Mouse (Mus musculus) brain, adult 2 months (tissue): ENCODE results near the gene Snap23.
"Not testable (repeated sequence)": the region's sequence is repeated elsewhere in the genome, so short reads cannot be mapped to it uniquely, and the experiment has no call there.

Experiments
- DNase-seq: peaks from one replicate; pipeline ENCODE4 v3.0.0; 2011; ENCODE audit warnings: low read depth, low spot score

Snap23 gene

DNA sequence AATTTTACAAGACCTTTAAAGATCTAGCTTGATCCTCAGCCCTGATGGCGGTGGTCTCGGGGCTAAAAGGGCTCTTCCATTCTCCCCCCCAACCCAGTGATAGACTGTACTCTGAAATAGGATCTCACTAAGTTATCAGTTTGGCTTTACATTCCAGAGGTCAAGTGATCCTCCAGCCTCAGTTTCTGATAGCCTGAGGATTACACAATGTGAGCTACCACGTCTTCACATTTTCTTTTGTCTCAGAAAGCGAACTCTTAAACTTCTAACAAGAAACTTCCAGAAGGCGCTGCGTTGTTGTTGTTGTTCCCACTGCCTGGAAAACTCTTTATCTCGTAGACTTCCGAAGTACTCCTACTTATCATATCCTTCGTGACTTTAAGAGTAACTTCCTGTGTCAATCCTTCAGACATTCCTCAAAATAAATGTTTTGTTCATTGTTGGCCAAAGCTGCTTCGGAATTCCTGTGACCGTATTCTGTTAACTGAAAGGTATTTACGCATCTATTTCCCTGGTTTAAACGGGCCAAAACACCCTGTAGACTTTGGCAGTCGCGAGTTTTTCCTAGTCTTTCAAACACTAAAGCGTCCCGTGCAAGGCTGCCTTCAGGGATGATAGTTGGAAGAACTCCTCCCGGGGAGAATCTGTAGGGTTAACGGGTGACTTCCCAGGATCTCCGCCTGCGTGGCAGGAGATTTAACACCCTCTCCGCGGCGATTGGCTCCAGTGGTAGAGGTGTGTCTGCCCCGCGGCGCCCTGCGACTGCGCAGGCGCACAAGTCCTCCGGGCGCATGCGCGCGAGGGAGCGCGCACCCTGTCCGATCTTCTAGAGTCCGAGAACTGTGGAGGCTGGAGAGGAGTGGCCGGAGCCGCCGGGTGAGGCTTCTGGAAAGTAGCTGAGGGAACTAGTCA is at the start of gene Snap23:
Gene Snap23, plus strand, starts transcription at position 786 of the 912 bp plus-strand sequence.
- peak; percentile 96 for DNase-seq

DNA sequence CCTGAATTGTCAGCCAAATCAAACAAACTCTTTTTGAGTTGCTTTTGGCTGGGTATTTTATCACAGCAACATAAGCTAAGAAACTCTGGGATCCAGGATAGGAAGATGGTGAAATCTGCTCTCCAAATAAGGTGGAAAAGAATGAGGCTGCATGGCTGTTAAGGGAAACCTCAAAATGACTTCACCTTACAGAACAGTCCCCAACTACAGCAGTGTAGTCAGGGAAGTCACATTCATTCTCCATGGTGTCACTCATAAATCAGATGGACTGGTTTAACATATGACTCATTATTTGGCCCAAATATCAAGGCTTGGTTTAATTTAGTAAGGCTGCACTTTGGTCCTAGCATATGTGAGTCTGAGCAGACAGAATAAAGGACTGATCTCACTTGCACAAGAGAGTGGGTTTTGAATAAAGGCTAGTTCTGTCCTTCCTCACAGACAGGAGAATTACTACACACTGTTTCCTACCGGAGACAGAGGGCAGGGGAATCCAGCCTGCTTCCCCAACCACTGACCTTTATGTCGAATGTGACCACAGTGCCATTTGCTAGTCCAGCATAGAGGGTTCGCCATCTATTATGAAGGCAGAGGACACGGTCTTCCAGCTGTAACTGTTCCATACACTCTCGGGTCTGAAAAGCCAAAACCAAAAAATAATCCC is 48.8 kb upstream of the Snap23 start:
- DNase-seq = no peak

DNA sequence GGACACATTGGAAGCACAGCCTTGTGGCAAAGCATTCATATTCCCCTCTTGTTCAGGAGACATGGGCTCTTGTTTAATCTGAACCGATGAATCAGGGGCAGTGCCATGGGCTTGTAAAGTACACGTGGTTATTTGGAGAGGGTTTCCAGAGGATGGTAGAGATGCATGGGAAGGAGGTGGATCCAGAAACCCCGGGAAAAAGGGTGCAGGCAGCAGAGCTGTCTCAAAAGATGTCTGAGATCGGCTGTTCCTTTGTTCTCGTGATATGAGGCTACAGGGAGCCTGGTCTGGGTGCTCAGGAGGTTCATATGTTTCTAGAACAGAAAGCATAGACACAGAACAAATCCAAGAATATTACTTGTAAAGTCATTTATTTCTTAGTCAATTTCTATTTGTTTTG is 40.7 kb upstream of the Snap23 start:
- DNase-seq = no peak

DNA sequence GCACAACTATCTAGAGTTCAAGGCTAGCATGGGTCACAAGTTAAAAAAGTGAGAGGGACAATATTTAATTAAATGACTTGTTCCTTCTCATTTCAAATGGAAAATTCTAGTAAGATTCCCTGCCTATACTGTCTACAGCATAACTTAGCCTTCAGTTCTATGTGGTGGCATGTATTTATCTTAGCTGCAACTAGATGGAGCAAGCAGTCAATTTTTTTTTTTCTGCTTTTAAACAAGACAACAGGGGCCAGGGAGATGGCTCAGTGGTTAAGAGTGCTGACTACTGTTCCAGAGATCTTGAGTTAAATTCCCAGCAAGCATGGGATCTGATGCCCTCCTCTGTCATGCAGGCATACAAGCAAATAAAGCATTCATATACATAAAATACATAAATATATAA is 37.9 kb upstream of the Snap23 start:
- DNase-seq = no peak

DNA sequence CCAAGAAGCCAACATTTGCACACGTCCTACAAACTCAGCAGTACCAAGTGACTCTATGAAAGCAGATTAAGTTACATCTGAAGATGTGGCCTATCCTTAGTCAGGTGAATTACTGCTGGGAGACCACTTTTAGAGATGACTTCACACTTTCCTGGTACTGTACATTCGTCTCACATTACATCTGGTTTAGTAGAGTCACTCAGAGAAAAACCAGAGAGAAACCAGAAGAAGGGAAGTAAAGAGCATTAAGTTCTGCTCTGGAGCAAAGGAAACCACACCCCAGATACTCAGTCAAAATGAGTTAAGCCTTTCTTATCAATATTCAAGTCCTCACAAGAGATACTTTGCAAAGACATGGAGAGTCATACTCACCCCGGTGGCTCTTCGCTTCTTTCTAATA is 36.2 kb upstream of the Snap23 start:
- DNase-seq = no peak

DNA sequence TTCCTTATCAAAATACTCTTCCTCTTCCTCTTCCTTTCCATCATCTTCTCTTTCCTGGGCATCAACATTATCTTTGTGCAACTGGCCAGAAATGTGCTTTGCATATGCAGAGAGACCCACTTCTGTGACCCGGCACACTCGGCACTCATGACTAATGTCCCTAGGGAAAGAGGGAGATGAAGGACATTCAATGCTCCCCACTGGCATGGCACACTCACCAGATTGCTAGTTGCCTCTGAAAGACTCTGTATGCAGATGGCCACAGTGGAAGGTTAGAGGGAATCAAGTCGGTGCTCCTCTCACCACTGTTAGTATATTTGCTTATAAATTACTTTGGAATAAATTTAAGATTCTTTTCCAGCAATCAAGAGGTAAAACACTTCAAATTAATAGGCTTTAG is 28.1 kb upstream of the Snap23 start:
- peak; percentile 29 for DNase-seq

DNA sequence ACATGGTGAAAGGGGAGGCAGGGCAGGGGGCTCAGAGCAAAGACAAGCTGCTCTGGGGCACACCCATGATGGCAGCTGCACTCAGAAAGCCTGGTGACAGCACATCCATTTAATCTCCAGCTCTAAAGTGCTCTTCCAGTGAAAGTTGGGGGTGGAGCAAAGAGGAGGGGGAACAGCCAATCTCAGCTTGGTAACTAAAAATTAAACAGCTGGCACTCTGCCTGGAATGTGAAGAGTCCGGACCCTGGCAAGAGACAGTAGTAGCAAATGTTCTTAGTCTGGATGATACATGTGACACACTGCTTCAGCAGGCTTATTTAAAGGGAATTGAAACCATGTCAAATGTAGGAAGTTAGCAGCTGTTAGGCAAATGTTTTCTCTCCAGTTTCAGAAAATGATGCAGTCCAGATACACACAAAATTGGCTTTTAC is 27.7 kb upstream of the Snap23 start:
- DNase-seq = peak; percentile 94

DNA sequence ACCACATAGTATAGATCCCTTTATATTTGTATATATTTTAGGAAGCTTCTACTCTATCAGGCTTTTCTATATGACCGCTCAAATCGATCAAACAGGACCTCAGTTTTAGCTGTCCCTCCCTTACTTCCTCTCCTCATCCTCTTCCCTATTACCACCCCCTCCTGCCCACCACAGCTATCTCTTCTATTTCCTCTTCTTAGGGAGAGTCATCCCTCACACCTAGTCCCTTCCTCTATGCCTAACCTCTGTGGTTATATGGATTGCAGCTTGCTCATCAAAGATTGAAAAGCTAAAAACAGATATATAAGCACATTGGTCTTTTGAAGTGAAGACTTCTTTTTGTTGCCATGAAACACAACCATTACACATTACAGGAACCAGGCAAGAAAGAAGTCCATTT is 22.7 kb upstream of the Snap23 start:
- no peak for DNase-seq

DNA sequence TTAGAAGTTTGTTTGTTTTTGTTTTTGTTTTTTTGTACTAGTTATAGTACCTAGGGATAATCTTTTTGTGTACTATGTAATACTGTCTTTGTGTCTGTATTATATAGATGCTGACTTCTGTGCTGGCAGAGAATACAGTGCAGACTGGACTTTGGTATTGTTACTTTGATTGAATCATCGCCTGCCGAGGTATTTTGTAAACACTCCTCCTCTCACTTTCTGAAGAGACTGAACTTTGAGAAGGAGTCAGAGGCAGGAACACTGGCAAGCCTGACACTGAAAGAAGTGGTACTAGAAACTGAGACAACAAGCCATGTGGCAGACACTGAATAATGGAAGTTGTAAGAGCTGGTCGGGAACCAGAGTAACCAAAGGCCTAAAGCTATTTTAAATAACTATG is 10.6 kb upstream of the Snap23 start:
- no peak for DNase-seq

DNA sequence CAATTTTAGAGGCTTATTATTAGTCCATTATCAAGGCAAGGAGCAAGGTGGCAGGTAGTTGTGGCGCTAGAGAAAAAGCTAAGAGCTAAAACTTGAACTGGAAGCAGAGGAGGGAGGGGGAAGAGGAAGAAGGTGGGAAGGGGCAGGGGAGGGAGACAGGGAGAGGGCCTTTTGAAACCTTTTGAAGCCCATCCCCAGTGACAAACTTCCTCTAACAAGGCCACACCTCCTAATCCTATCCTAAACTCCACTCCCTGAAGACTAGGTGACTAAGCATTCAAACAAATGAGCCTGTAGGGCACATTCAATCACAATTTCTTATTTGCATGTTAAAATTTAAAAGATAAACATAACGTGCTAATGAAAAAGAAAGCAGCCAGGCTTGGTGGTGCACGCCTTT is 8.7 kb upstream of the Snap23 start:
- DNase-seq = no peak

DNA sequence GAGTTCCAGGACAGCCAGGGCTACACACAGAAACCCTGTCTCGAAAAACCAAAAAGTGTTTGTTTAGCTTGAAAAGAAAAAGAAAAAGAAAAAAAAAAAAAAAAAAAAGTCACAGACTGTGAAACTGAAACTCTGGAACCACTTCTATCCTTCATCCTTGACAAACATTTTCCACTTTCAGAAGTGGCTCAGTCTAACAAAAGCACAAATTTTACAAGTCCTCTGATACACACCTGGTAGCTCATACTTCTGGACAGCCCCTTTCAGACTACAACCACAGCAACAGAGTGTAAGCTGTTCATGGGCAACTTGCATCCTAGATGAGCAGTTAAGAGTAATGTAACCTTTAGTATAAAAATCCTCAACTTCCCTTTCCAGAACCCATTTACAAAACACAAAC is 5.9 kb upstream of the Snap23 start:
- DNase-seq = no peak

DNA sequence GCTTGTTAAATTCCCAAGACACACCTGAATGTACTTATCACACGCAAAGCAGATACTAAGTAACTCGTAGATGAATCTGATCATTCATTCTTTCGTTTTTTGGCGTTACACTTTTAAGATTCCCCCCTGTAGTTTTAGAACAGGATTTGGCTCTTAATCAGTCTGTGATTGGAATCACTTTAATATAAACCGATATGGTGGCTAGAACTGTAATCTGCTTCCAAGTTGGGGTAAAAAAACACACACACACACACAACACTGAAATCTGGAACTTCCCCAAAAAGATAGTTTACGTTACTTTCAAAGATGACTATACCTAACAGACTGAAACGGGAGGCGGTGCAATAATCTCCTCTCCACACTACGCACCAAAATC is 4.6 kb upstream of the Snap23 start:
- no peak for DNase-seq

DNA sequence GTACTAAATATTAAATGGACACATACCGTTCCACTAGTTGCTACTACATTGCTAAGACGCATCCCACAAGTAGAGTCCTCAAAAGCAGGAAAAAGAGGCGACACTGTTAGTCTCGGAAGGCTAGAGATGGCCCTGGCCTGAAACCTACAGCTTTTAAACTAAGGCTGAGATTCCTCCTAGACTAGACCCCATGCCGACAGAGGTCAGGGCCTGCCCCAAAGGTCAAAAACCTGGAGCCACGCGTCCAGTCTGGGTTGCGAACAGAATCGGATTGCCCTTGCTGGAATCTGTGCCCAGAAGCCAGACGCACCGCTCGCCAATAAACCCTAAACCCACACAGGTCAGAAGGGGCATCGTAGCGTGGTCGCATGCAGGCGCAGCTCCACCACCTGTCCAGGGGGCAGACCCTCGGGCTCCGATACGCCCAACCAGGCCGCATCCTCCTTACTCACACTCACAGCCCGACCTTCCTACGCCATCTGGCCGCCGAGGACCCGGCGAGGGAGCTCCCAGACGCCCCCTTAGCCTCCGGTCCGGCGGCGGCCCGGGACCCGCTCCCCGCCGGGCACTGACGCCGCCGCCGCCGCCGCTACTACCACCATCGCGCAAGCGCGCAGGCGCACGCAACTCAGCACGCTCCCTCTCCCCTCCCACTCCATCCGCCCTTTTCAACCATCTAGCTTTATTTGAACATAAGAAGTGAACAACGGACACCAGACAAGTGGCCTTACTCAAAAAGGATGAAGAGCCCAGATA is 4.1 kb upstream of the Snap23 start, which contains the start of gene Zfp106:
Gene Zfp106, minus strand, starts transcription at position 609 of the 756 bp plus-strand sequence.
- peak; percentile 96 for DNase-seq

DNA sequence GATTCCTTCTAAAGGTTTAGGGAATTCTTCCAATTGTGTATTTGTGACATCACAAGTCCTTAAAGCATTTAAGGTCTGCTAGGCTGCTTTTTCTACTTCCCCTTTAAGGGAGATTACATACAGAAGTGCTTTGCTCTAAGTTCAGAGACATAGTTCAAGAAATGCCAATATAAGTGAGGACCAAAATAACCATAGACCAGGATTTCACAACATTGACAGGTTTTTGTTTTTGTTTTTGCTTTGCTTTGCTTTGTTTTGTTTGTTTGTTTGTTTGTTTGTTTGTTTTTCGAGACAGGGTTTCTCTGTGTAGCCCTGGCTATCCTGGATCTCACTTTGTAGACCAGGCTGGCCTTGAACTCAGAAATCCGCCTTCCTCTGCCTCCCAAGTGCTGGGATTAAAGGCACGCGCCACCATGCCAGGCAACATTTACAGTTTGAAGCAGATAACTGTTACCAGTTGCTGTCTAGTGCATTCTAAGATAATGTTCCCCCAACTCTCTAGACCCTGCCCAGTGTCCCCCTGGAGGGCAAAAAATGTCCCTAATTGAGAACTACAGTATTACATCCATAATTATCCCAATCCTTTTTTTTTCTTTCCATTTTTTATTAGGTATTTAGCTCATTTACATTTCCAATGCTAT is 2.8 kb upstream of the Snap23 start:
- not testable (repeated sequence) for DNase-seq

DNA sequence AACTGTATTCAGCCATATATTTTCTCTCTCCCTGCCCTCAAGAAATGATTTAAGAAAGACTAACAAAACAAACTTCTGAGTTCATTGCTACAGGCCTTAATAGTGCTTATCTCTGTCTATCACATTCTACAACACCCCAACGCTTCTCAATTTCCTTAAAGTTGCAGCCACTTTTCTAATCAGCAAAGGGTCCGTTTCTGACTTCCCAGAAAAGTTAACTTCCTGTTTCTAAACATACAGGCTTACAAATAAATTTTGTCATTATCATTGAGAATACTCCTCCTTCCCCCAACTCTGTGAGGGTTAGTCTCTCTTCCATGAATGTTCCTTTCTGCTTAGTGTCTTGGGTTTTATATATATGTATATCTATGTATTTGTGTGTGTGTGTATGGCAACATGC is 2.1 kb upstream of the Snap23 start:
- no peak for DNase-seq

DNA sequence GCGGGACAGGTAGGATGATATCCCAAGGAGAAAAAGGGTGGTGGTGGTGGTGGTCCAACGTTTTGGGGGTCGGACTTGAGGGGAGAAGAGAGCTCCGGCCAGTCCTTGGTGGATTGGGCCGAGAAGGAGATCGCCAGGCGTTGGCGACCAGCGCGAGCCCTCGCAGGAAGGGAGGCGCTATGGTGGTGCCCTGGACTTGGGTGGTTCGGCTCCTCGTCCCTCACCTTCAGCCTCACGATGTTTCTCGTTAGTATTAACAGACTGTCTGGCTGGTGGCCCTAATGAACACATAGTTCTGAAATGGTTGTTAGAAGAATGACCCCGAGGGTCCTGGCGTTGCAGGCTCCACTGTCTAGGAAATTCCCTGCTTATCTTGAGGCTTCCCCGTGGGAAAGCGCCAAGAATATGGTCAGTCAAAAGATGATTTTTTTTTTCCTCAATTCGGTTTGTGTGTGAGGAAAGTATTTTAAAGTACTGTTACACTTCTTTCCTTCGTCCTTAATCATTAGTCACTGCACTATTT is 388 bp downstream of the Snap23 start:
- no peak for DNase-seq

DNA sequence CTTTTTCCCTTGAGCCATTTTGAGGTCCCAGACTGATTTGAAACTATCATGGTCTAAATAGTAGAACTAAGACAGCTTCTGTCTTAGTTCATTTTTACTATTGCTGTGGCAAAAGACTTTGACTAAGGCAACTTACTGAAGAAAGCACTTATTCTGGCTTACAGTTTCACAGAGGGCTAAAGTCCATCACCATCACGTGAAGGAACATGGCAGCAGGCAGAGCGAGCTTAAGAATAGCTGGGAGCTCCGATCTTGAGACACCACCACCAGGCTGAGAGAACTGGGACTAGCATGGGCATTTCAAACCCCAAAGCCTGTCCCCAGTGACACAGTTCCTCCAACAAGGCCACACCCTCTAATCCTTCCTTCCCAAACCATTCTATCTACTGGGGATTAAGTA is 3.6 kb downstream of the Snap23 start:
- DNase-seq = no peak

DNA sequence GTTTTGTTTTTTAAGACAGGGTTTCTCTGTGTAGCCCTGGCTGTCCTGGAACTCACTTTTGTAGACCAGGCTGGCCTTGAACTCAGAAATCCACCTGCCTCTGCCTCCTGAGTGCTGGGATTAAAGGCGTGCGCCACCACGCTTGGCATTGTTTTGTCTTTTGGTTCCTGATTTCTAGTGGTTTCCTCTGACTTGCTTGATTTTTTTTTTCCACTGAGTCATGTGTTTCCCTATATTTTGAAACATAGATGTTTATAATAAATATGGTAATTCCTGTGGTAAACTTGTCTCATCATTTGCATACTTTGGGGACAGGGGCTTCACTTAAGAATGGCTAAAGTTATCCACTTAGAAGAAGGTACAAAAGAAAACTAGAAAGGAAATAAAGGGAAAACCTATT is 4.7 kb downstream of the Snap23 start:
- DNase-seq = not testable (repeated sequence)

DNA sequence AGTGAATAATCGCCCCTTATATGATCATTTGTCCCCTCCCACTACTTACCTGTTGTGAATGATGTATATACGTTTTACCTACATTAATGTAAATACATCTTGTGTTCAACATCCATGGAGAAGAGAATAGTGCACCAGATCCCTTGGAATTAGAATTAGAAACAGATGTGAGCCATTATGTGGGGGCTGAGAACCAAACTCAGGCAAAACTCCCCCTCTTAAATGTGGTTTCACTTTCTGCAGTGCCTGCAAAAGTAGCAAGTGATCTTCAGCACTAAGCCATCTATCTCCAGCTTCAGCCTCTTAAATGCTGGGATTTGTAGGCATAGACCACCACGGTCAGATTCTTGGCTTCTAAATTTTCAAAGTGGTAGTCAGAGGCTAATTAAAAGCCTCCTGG is 7.7 kb downstream of the Snap23 start:
- DNase-seq = peak; percentile 23

DNA sequence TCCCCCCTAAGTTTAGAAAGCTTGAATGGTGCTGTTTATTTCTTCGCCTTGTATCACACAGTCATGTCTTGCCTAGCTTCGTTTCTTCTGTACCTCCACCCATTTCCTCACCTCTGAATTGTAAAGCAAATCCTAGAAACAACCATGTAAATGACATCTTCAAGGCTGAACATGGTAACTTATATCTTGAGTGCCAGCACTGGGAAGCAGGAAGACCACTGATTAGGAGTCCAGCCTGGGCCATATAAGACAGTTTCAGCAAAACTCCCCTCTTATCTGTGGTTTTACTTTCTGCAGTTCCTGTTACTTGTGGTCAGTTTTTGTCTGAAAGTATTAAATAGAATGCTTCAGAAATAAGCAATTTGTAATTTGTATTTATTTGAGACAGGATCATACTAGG is 8.5 kb downstream of the Snap23 start:
- no peak for DNase-seq

DNA sequence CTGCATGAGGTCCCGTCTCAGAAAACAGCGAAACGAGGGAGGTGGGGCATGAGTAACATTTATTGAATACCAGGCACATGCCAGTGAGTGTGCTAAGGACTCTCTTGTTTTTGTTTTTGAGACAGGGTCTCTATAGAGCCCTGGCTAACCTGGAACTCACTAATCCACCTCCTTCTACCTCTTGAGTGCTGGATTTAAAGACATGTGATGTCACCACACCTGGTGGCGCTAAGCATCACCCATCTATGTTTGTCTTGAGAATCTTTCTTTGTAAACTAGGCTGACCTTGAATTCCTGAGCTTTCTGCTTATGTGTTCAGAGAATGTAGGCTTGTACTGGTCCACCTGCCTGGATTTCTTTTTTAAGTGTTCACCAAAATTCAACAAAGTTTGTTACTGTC is 10.3 kb downstream of the Snap23 start:
- DNase-seq = no peak

DNA sequence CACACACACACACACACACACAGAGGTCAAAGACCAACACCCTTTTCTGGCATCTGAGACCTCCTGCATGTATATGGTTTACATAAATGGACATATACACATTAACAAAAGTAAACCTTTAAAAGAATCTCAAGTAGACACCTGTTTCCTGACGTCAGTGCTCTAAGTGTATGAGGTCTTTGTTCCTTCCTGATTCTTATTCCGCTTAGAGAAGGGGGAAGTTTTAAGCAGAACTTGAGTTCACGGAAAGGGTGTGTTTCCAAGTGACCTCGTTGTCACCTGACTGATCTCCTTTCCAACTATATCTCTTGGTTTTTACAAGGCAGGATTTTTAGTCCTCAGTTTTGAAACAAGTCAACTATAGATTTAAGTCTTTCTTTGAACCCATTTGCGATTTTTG is 10.8 kb downstream of the Snap23 start:
- DNase-seq = no peak
